Mouse (Mus musculus) forebrain, embryonic 10.5 days (tissue): ENCODE measurements around the gene Gpi1. TPM values are rescaled to one million over a fixed set of nuclear protein-coding genes. Genes with fewer than 3 reads are reported as not detected.

Experiments
- DNase-seq: peaks from one replicate; pipeline ENCODE4 v3.0.0-alpha.2; 2017; ENCODE audit warnings: low spot score; ENCODE audit errors: extremely low spot score
- H3K27ac ChIP-seq: fragments of 300-500 bp; sonication (generic); 2 replicates; pipeline ENCODE4 v1.5.1; 2016; ENCODE audit warnings: mild to moderate bottlenecking
- H3K27me3 ChIP-seq: fragments of 300-500 bp; sonication (generic); 2 replicates; pipeline ENCODE4 v1.6.1; 2016; ENCODE audit warnings: mild to moderate bottlenecking; ENCODE audit not compliant: poor library complexity, severe bottlenecking
- H3K36me3 ChIP-seq: fragments of 300-500 bp; sonication (generic); replicated peaks from 2 replicates; pipeline ENCODE4 v1.6.1; 2016; ENCODE audit warnings: mild to moderate bottlenecking, moderate library complexity
- H3K4me1 ChIP-seq: fragments of 300-500 bp; sonication (generic); 2 replicates; pipeline ENCODE4 v1.6.1; 2016
- H3K4me3 ChIP-seq: fragments of 300-500 bp; sonication (generic); 2 replicates; pipeline ENCODE4 v1.5.1; 2016; ENCODE audit warnings: mild to moderate bottlenecking, moderate library complexity
- H3K9me3 ChIP-seq: fragments of 300-500 bp; sonication (generic); 2 replicates; pipeline ENCODE4 v1.6.1; 2016; ENCODE audit warnings: mild to moderate bottlenecking, moderate library complexity
- WGBS: fragments of 180-500 bp; shearing (Covaris S2); methylation state at CpG from one replicate; pipeline ENCODE4 v1.1.7; 2016; 5-methylcytosine and 5-hydroxymethylcytosine counted together
- polyA plus RNA-seq: library from polyadenylated mRNA; unstranded; fragments of >200 nt; fragmentation: Nextera tagmentation; extraction: Ambion mirVana; gene quantifications from 2 replicates; pipeline ENCODE4 v1.2.1, GENCODE M21; 2016

Gpi1 gene
- polyA plus RNA-seq: 439 and 441 TPM in 2 replicates

- under 1% methylated on average over 34 of the region's 39 CpGs for WGBS
- H3K4me3 ChIP-seq: peak within 1 kb of the TSS; percentile 87
- H3K27ac ChIP-seq: peak within 1 kb of the TSS; percentile 97
- H3K9me3 ChIP-seq: no peaks in the 10 kb centered on the region
- peaks cover 39% of the 10 kb centered on the region for H3K36me3 ChIP-seq
- H3K4me1 ChIP-seq: peaks cover 63% of the 10 kb centered on the region
- H3K27me3 ChIP-seq: no peaks in the 10 kb centered on the region
- DNase-seq: peak; percentile 91
Observed at GRCm38 (mm10) chr7:34230116-34230515, at the start of gene Gpi1. Gpi1 (minus strand) TSS chr7:34230336.

DNA sequence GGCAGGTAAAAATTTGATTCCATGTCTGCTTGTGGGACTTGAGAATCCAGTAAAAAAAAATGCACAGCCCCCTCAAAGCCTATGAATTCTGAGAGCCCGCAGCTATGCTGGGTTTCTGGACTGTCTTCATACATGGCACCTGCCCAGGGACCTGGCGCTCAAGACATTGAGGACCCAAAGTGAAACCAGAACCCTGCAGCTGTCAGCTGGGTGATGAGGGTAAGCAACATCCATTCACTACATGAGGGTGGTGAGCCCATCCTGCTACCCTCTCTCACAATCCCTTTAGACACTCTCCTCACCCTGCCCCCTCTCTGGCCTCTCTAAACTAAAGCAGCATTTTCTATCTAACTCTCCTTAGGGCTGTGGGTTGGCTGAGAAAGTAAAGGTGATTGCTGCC is 47.5 kb upstream of the Gpi1 start:
- no peak for DNase-seq
- no peak overlapping the region for H3K4me3 ChIP-seq
- H3K36me3 ChIP-seq: peaks cover 9% of the 10 kb centered on the region
- no peaks in the 10 kb centered on the region for H3K4me1 ChIP-seq
- H3K27ac ChIP-seq: no peak overlapping the region
- no peaks in the 10 kb centered on the region for H3K27me3 ChIP-seq
- 91% methylated on average over 2 of the region's 2 CpGs for WGBS
- H3K9me3 ChIP-seq: no peaks in the 10 kb centered on the region; the same call in 1 of the 2 replicates

GRCm38 (mm10) chr7:34276066-34276465 is 45.9 kb upstream of the Gpi1 start:
- Histone ChIP-seq H3K27me3 (no peaks in the 10 kb centered on the region), H3K27ac (no peak overlapping the region), H3K4me1 (no peaks in the 10 kb centered on the region), H3K4me3 (no peak overlapping the region), H3K36me3 (peaks cover 9% of the 10 kb centered on the region), H3K9me3 (no peaks in the 10 kb centered on the region; the same call in 1 of the 2 replicates)
- DNase-seq: no peak
- 89% methylated on average over 3 of the region's 3 CpGs for WGBS

DNA sequence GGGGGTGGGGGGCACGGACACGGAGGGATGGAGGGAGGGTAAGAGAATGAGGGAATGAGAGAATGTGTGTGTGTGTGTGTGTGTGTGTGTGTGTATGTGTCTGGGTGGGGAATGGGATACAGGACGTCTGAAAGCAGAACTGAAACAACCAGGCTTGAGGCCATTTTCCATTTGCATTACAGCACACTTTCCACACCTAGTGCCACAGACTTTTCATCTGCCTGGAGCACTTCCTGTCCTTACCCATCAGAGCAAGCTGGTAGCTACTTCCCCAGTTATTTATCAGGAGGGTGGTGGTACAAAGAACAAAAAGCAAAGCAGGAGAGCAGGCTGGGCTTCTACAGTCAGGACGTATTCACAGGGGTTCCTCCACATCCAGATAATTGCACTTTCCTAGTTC is 42.3 kb upstream of the Gpi1 start:
- Histone ChIP-seq H3K9me3 (no peaks in the 10 kb centered on the region; the same call in 1 of the 2 replicates), H3K36me3 (peaks cover 9% of the 10 kb centered on the region), H3K4me3 (no peak overlapping the region), H3K27ac (no peak overlapping the region), H3K4me1 (0 out of 2 replicates have a peak, but pooled peaks cover 7% of the 10 kb centered on the region), H3K27me3 (no peaks in the 10 kb centered on the region)
- no peak for DNase-seq
- 75% methylated on average over 4 of the region's 4 CpGs for WGBS

GRCm38 (mm10) chr7:34268463-34268862 is 38.3 kb upstream of the Gpi1 start:
- no peaks in the 10 kb centered on the region for H3K9me3 ChIP-seq
- no peaks in the 10 kb centered on the region for H3K27me3 ChIP-seq
- no peak overlapping the region for H3K4me3 ChIP-seq
- no peaks in the 10 kb centered on the region; the same call in 1 of the 2 replicates for H3K36me3 ChIP-seq
- no peak overlapping the region for H3K27ac ChIP-seq
- 0 out of 2 replicates have a peak, but pooled peaks cover 7% of the 10 kb centered on the region for H3K4me1 ChIP-seq
- DNase-seq: no peak
- 85% methylated on average over 1 of the region's 1 CpGs for WGBS

DNA sequence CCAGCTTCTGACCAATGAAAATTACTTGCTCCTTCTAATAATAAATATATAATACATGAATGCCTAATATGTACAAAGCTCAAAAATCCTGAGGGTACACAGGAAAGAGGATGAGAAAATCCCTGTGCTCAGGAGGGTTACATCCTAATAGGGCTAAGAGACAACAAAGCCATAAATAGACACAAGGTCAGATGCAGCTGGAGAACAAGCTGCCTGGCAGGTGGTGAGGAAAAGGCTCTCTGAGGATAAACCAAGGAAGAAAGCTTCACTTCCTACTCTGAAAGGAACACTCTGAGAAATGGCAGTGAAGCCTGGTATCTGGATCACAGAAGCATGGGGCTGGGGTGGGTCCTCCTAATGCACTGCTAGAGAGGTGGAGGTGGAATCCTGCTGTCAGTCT is 36.3 kb upstream of the Gpi1 start:
- H3K36me3 ChIP-seq: peaks cover 15% of the 10 kb centered on the region
- no peaks in the 10 kb centered on the region for H3K9me3 ChIP-seq
- DNase-seq: no peak
- H3K4me1 ChIP-seq: 0 out of 2 replicates have a peak, but pooled peaks cover 7% of the 10 kb centered on the region
- no peak overlapping the region for H3K27ac ChIP-seq
- no peak overlapping the region for H3K4me3 ChIP-seq
- H3K27me3 ChIP-seq: no peaks in the 10 kb centered on the region

DNA sequence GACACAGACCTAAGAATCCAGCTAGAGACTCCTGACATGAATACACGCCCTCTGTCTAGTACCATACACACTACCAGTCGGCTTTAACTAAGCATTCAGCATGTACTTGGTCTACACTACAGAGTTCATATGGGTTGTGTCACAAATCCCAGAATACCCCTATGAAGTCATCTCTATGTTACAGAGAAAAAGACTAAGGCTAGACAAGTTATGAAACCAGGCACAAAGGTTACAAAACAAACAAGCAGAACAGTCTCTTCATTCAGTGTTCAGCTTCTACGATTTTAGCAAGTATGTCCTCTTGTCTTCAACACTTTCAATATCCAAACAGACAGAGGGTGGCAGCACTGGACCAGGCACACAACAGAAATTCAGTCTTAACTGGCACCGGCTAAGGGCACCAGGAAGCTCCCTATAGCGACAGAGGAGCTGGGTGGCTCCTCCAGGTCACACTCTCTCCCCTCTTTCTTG is 35.8 kb upstream of the Gpi1 start:
- WGBS: 75% methylated on average over 5 of the region's 5 CpGs
- 0 out of 2 replicates have a peak, but pooled peaks cover 7% of the 10 kb centered on the region for H3K4me1 ChIP-seq
- no peak overlapping the region for H3K4me3 ChIP-seq
- H3K27ac ChIP-seq: no peak overlapping the region
- no peaks in the 10 kb centered on the region for H3K27me3 ChIP-seq
- H3K36me3 ChIP-seq: peaks cover 18% of the 10 kb centered on the region
- DNase-seq: peak; percentile 21
- no peaks in the 10 kb centered on the region for H3K9me3 ChIP-seq

GRCm38 (mm10) chr7:34263437-34263836 is 33.3 kb upstream of the Gpi1 start:
- WGBS: 91% methylated on average over 5 of the region's 5 CpGs

DNA sequence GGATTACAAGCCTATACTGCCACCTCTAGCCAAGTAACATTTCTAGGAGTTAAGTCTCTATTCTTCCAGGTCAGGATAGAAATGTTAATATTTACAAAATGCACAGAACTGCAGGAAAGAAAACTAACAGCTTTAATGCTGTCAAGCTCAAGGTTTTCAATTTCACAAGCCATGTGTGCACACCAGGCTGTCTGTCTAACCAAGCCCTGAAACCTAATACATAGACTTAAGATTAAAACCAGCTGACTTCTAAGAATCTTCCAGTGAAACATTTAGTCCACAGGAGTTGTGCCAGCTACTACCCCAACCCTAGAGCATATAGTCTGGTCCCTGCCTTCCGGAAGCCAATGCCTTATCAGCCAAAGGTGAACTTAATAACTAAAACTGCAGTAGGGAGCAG is 28.3 kb upstream of the Gpi1 start:
- H3K9me3 ChIP-seq: no peaks in the 10 kb centered on the region
- H3K4me3 ChIP-seq: no peak overlapping the region
- no peaks in the 10 kb centered on the region for H3K27me3 ChIP-seq
- H3K4me1 ChIP-seq: no peaks in the 10 kb centered on the region
- H3K27ac ChIP-seq: no peak overlapping the region
- H3K36me3 ChIP-seq: peaks cover 55% of the 10 kb centered on the region
- WGBS: 79% methylated on average over 1 of the region's 1 CpGs
- no peak for DNase-seq

More at GRCm38 (mm10) chr7:34263437-34263836, 33.3 kb upstream of the Gpi1 start:
- no peak overlapping the region for H3K27ac ChIP-seq
- no peaks in the 10 kb centered on the region for H3K4me1 ChIP-seq
- H3K9me3 ChIP-seq: no peaks in the 10 kb centered on the region
- H3K4me3 ChIP-seq: no peak overlapping the region
- H3K36me3 ChIP-seq: peaks cover 20% of the 10 kb centered on the region
- no peaks in the 10 kb centered on the region for H3K27me3 ChIP-seq
- no peak for DNase-seq

- no peaks in the 10 kb centered on the region for H3K4me1 ChIP-seq
- no peak overlapping the region for H3K27ac ChIP-seq
- DNase-seq: no peak
- no peak overlapping the region for H3K4me3 ChIP-seq
- H3K36me3 ChIP-seq: peaks cover 59% of the 10 kb centered on the region
- WGBS: 85% methylated on average over 9 of the region's 9 CpGs
- H3K9me3 ChIP-seq: no peaks in the 10 kb centered on the region
- H3K27me3 ChIP-seq: no peaks in the 10 kb centered on the region
Observed at GRCm38 (mm10) chr7:34257279-34257678, 27.1 kb upstream of the Gpi1 start.

- DNase-seq: no peak
- H3K4me3 ChIP-seq: no peak overlapping the region
- peaks cover 49% of the 10 kb centered on the region for H3K36me3 ChIP-seq
- H3K9me3 ChIP-seq: no peaks in the 10 kb centered on the region
- WGBS: 80% methylated on average over 1 of the region's 1 CpGs
- H3K27ac ChIP-seq: no peak overlapping the region
- H3K27me3 ChIP-seq: no peaks in the 10 kb centered on the region
- no peaks in the 10 kb centered on the region for H3K4me1 ChIP-seq
Observed at GRCm38 (mm10) chr7:34255916-34256315, 25.8 kb upstream of the Gpi1 start.

- no peak overlapping the region for H3K27ac ChIP-seq
- H3K4me1 ChIP-seq: no peaks in the 10 kb centered on the region
- H3K27me3 ChIP-seq: no peaks in the 10 kb centered on the region
- H3K36me3 ChIP-seq: peaks cover 54% of the 10 kb centered on the region
- DNase-seq: no peak
- WGBS: 90% methylated on average over 3 of the region's 3 CpGs
- no peak overlapping the region for H3K4me3 ChIP-seq
- H3K9me3 ChIP-seq: no peaks in the 10 kb centered on the region
Observed at GRCm38 (mm10) chr7:34255137-34255536, 25.0 kb upstream of the Gpi1 start.

DNA sequence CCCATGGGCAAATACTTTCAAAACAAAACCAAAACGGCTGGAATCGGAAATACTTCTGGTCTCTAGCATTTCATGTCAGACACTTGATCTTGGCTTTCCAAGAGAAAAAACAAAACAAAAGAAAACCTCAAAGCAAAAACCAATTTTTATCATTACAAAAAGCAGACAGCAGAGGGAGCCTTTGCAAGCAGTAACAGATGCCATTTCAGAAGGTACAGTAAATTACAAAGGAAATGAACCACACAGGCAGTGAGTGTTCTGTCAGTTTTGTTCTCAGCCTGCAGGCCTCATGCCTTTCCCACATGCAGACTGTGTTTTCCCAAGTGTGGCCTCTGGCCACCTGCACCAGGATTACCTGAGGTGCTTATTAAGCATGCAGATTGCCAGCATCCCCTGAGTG is 21.9 kb upstream of the Gpi1 start:
- Histone ChIP-seq H3K27ac (no peak overlapping the region), H3K4me1 (no peaks in the 10 kb centered on the region), H3K4me3 (no peak overlapping the region), H3K36me3 (peaks cover 67% of the 10 kb centered on the region), H3K27me3 (no peaks in the 10 kb centered on the region), H3K9me3 (no peaks in the 10 kb centered on the region)
- DNase-seq: no peak
- WGBS: 92% methylated on average over 2 of the region's 2 CpGs

DNA sequence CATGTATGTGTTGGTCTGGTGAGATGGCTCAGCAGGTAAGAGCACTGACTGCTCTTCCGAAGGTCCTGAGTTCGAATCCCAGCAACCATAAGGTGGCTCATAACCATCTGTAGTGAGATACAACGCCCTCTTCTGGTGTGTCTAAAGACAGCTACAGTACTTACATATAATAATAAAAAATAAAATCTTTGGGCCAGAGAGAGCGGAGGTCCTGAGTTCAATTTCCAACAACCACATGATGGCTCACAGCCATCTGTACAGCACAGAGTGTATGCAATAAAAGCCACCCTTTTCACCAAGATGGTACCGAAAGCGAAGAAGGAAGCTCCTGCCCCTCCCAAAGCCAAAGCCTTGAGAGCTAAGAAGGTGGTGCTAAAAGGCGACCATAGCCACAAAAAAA is 20.6 kb upstream of the Gpi1 start, which contains the start of gene Gm6096:
Gene Gm6096 (plus strand): TSS at position 301 of the 400 bp plus-strand sequence.
- 94% methylated on average over 7 of the region's 7 CpGs for WGBS
- Histone ChIP-seq H3K4me3 (no peak within 1 kb of the TSS), H3K27ac (no peak within 1 kb of the TSS), H3K9me3 (no peaks in the 10 kb centered on the region), H3K4me1 (no peaks in the 10 kb centered on the region), H3K27me3 (no peaks in the 10 kb centered on the region), H3K36me3 (peaks cover 67% of the 10 kb centered on the region)
- DNase-seq: no peak
